Mouse (Mus musculus) liver, postnatal 0 days (tissue): ENCODE results near the gene Lrp1. TPM values are rescaled to one million over a fixed set of nuclear protein-coding genes. Genes with fewer than 3 reads are reported as not detected.
A peak's percentile ranks its signal among the peaks of the same experiment; 100 is the strongest.

Source experiments
- ATAC-seq: fragments of 200-750 bp; cut with Nextera tagmentation; 2 replicates; pipeline ENCODE4 v1.8.0; 2017; ENCODE audit warnings: mild to moderate bottlenecking, moderate library complexity
- DNase-seq: peaks from one replicate; pipeline ENCODE4 v3.0.0-alpha.2; 2016
- H3K27ac ChIP-seq: fragments of 300-500 bp; sonication (generic); 2 replicates; pipeline ENCODE4 v1.5.1; 2014; ENCODE audit warnings: antibody characterized with exemption, moderate library complexity, mild to moderate bottlenecking, low read depth
- H3K27me3 ChIP-seq: fragments of 300-500 bp; sonication (generic); 2 replicates; pipeline ENCODE4 v1.6.1; 2014; ENCODE audit warnings: low read length, control low read depth, mixed read lengths; ENCODE audit not compliant: insufficient read depth
- H3K36me3 ChIP-seq: fragments of 300-500 bp; sonication (generic); replicated peaks from 2 replicates; pipeline ENCODE4 v1.6.1; 2014; ENCODE audit warnings: mild to moderate bottlenecking, control low read depth, low read length, moderate library complexity, mixed read lengths; ENCODE audit not compliant: insufficient read depth
- H3K4me1 ChIP-seq: fragments of 300-500 bp; sonication (generic); 2 replicates; pipeline ENCODE4 v1.6.1; 2014; ENCODE audit warnings: antibody characterized with exemption, mild to moderate bottlenecking, control low read depth; ENCODE audit not compliant: insufficient read depth
- H3K4me2 ChIP-seq: fragments of 300-500 bp; sonication (generic); 2 replicates; pipeline ENCODE4 v1.6.1; 2014; ENCODE audit warnings: low read depth, mild to moderate bottlenecking, low read length, moderate library complexity, mixed read lengths
- H3K4me3 ChIP-seq: fragments of 300-500 bp; sonication (generic); 2 replicates; pipeline ENCODE4 v1.5.1; 2014; ENCODE audit warnings: low read depth, low read length
- H3K9ac ChIP-seq: fragments of 300-500 bp; sonication (generic); replicated peaks from 2 replicates; pipeline ENCODE4 v1.6.1; 2014; ENCODE audit warnings: mild to moderate bottlenecking, moderate library complexity
- H3K9me3 ChIP-seq: fragments of 300-500 bp; sonication (generic); 2 replicates; pipeline ENCODE4 v1.6.1; 2016; ENCODE audit warnings: mild to moderate bottlenecking, control low read depth, low read length, mixed read lengths
- CTCF ChIP-seq: sonication (generic); IDR thresholded peaks from 2 replicates; pipeline ENCODE4 v1.5.1; 2016; ENCODE audit warnings: antibody characterized with exemption, low read depth
- EP300 ChIP-seq: IDR thresholded peaks from 2 replicates; pipeline ENCODE4 v1.6.1; 2016; ENCODE audit warnings: antibody characterized with exemption, low read depth, mild to moderate bottlenecking
- WGBS: fragments of 180-500 bp; shearing (Covaris S2); extraction: QIAGEN DNeasy Blood & Tissue Kit; methylation state at CpG from one replicate; pipeline ENCODE4 v1.1.7; 2014; ENCODE audit not compliant: insufficient replicate concordance; 5-methylcytosine and 5-hydroxymethylcytosine counted together
- polyA plus RNA-seq: library from polyadenylated mRNA; unstranded; fragments of >200 nt; fragmentation: Nextera tagmentation; extraction: Ambion mirVana; gene quantifications from 2 replicates; pipeline ENCODE4 v1.2.1, GENCODE M21; 2015

Gene Lrp1
- polyA plus RNA-seq, 1 experiment from 2014 or later = 49.2 TPM

GRCm38 (mm10) chr10:127666501-127667268, 45.7 kb upstream of the Lrp1 start, which contains the start of gene Nemp1:
Nemp1 (plus strand) TSS chr10:127666901.
- DNase-seq (peak; percentile 78), ATAC-seq (peak; percentile 74)
- peaks cover 12% of the 10 kb centered on the region; the same call in 1 of the 2 replicates for H3K36me3 ChIP-seq
- peak within 1 kb of the TSS; percentile 72 for H3K9ac ChIP-seq
- H3K4me1 ChIP-seq = peaks cover 43% of the 10 kb centered on the region
- H3K9me3 ChIP-seq = no peaks in the 10 kb centered on the region
- H3K4me2 ChIP-seq = peak within 1 kb of the TSS; percentile 90
- TF ChIP-seq EP300 = no peak
- TF ChIP-seq CTCF = no peak
- WGBS = under 1% methylated on average over 69 of the region's 73 CpGs
- H3K27ac ChIP-seq = peak within 1 kb of the TSS; percentile 95
- peaks cover 28% of the 10 kb centered on the region for H3K27me3 ChIP-seq
- H3K4me3 ChIP-seq = peak within 1 kb of the TSS; percentile 61

DNA sequence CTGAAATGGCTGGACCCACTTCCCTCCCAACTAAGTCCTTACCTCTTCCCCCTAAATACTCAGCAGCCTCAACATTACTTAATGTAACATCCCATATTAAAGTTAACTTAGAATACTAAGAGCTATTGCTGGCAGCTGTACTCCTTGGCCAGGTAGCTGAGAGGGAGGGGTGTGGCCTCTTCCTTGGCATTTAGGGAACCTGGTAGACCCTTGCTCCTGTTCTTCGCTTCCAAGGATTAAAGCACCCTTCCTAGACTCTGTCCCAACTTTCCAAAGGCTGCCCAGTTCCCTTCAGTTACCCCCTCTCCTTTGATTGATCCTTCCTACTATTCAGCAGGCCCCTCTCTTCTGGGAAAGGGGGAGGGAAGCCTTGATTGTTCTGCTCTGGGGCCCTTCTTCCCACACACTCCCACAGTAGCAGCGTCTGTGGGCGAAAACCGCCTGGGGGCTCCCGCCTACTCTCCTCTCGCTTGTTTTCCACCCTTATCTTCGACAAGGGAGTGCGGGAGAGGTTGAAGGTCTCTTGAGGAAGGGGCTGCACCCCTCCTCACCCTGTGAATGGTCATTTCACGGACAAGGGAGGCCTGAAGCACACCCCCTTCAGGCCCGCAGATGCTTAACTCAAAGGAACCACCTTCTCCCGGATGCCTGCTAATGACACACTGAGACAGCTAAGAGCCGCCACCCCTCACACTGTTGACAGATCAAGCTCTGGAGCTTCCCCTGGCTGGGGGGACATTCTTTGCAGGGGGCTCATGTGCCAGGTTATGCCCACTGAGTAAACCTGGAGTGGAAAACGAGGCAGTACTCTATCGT, 44.6 kb upstream of the Lrp1 start:
- Histone ChIP-seq H3K27ac (peak overlapping the region; percentile 95), H3K9ac (peak overlapping the region; percentile 72), H3K36me3 (peaks cover 17% of the 10 kb centered on the region), H3K9me3 (no peaks in the 10 kb centered on the region), H3K27me3 (peaks cover 28% of the 10 kb centered on the region), H3K4me1 (peaks cover 53% of the 10 kb centered on the region), H3K4me2 (peak overlapping the region; percentile 90), H3K4me3 (peak overlapping the region; percentile 61)
- DNase-seq (no peak), ATAC-seq (no peak)
- WGBS = 12% methylated on average over 14 of the region's 14 CpGs
- TF ChIP-seq EP300 (no peak), CTCF (peak; percentile 5; the same call in 1 of the 2 replicates)

DNA sequence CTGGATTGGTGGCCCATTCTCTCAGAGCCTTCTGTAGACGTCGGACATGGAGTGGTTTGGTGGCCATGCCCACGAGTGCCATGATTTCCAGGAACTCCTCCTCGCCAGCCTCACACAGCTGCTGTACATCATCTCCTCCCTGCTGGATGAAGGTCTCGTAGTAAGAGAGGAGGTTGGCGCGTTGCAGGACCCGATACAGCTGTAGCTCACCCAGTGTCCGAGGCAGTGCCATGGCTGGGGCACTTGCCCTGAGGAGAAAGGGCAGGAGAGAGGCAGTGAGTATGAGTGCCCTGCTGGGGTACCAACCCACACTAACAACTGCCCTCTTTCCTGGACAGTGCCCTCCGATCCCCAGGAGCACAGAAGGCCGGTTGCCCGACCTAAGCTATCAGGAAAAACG, 43.9 kb upstream of the Lrp1 start:
- Histone ChIP-seq H3K4me3 (peak overlapping the region; percentile 61; the same call in 1 of the 2 replicates), H3K4me2 (peak overlapping the region; percentile 90; the same call in 1 of the 2 replicates), H3K4me1 (peaks cover 54% of the 10 kb centered on the region), H3K9me3 (no peaks in the 10 kb centered on the region), H3K27ac (no peak overlapping the region), H3K36me3 (peaks cover 24% of the 10 kb centered on the region), H3K27me3 (peaks cover 28% of the 10 kb centered on the region), H3K9ac (no peak overlapping the region; the same call in 1 of the 2 replicates)
- DNase-seq (no peak), ATAC-seq (no peak)
- TF ChIP-seq EP300 (no peak), CTCF (no peak)
- 57% methylated on average over 13 of the region's 13 CpGs for WGBS

DNA sequence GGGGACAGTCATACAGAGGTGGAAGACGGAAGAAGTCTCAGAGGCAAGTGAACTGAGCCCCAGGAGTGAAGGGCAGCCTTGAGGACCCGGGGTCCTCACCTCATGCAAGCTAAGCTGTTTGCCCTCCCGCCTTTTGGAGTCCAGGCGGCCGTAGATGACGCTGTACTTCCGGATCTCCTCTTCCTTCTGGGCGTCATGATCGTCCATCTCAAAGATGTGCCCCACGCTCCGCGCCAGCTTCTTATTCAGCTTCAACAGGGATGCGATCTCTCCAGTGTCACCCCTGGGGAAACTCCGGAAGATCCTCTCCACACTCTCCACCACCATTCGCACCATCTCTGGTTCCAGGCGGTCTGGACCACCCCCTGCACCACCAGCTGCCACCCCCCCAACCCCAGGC, 43.2 kb upstream of the Lrp1 start:
- Histone ChIP-seq H3K9ac (no peak overlapping the region), H3K4me2 (no peak overlapping the region), H3K27me3 (peaks cover 28% of the 10 kb centered on the region), H3K27ac (no peak overlapping the region), H3K4me3 (no peak overlapping the region), H3K36me3 (peaks cover 31% of the 10 kb centered on the region), H3K9me3 (no peaks in the 10 kb centered on the region), H3K4me1 (peaks cover 54% of the 10 kb centered on the region)
- TF ChIP-seq CTCF (no peak), EP300 (no peak)
- DNase-seq (no peak), ATAC-seq (no peak)
- WGBS = 58% methylated on average over 16 of the region's 16 CpGs

DNA sequence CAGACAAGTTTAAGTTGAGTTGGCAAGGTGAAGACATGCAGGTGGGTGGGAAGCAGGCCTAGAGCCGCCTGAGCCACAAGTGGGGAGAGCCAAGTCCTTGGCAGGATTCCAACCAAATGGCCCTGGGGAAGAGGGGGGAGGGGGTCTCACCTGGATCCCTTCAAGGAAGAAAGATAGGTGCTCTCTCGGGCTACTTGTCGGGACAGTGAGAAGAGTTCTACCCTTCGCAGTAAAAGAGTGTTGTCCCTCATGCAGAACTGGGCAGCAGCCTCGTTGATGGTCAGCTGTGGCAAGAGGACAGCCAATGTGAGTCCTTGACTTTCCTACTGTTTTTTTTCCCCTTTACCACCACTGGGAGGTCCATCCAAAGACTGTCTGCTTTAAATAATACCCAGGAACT, 42.6 kb upstream of the Lrp1 start:
- H3K4me3 ChIP-seq = no peak overlapping the region
- H3K27ac ChIP-seq = no peak overlapping the region
- H3K9me3 ChIP-seq = no peaks in the 10 kb centered on the region
- peaks cover 31% of the 10 kb centered on the region for H3K36me3 ChIP-seq
- no peak for TF ChIP-seq CTCF
- no peak for TF ChIP-seq EP300
- peaks cover 54% of the 10 kb centered on the region for H3K4me1 ChIP-seq
- peaks cover 28% of the 10 kb centered on the region for H3K27me3 ChIP-seq
- ATAC-seq = no peak
- no peak for DNase-seq
- WGBS = 56% methylated on average over 5 of the region's 5 CpGs
- H3K4me2 ChIP-seq = no peak overlapping the region
- no peak overlapping the region for H3K9ac ChIP-seq
